Mouse (Mus musculus) limb, embryonic 11.5 days (tissue): ENCODE data around the gene Tenm3. TPM values are rescaled to one million over a fixed set of nuclear protein-coding genes. Genes with fewer than 3 reads are reported as not detected.

Experiments used
- ATAC-seq: fragments of 200-750 bp; cut with Nextera tagmentation; 2 replicates; pipeline ENCODE4 v1.8.0; 2017; ENCODE audit warnings: low read depth; ENCODE audit not compliant: insufficient number of reproducible peaks, low FRiP score, low TSS enrichment
- DNase-seq: peaks from one replicate; pipeline ENCODE4 v3.0.0-alpha.2; 2015; ENCODE audit warnings: low spot score
- H3K27ac ChIP-seq: fragments of 300-500 bp; sonication (generic); replicated peaks from 2 replicates; pipeline ENCODE4 v1.5.1; 2014; ENCODE audit warnings: low read depth, mild to moderate bottlenecking, low read length
- H3K27me3 ChIP-seq: fragments of 300-500 bp; sonication (generic); 2 replicates; pipeline ENCODE4 v1.6.1; 2014; ENCODE audit warnings: mild to moderate bottlenecking, low read length, mixed read lengths; ENCODE audit not compliant: control insufficient read depth, insufficient read depth
- H3K36me3 ChIP-seq: fragments of 300-500 bp; sonication (generic); 2 replicates; pipeline ENCODE4 v1.6.1; 2014; ENCODE audit warnings: mild to moderate bottlenecking, low read length, moderate library complexity, mixed read lengths; ENCODE audit not compliant: control insufficient read depth, insufficient read depth
- H3K4me1 ChIP-seq: fragments of 300-500 bp; sonication (generic); 2 replicates; pipeline ENCODE4 v1.6.1; 2014; ENCODE audit warnings: low read length, mixed read lengths; ENCODE audit not compliant: control insufficient read depth, insufficient read depth
- H3K4me2 ChIP-seq: fragments of 300-500 bp; sonication (generic); 2 replicates; pipeline ENCODE4 v1.6.1; 2014; ENCODE audit warnings: low read depth, mild to moderate bottlenecking, moderate library complexity; ENCODE audit not compliant: severe bottlenecking
- H3K4me3 ChIP-seq: fragments of 300-500 bp; sonication (generic); 2 replicates; pipeline ENCODE4 v1.5.1; 2014; ENCODE audit warnings: low read depth, low read length
- H3K9ac ChIP-seq: fragments of 300-500 bp; sonication (generic); 2 replicates; pipeline ENCODE4 v1.6.1; 2014; ENCODE audit warnings: mild to moderate bottlenecking, low read length
- H3K9me3 ChIP-seq: fragments of 300-500 bp; sonication (generic); 2 replicates; pipeline ENCODE4 v1.6.1; 2016; ENCODE audit warnings: low read length; ENCODE audit not compliant: control insufficient read depth
- WGBS: fragments of 180-500 bp; shearing (Covaris S2); extraction: QIAGEN DNeasy Blood & Tissue Kit; methylation state at CpG from one replicate; pipeline ENCODE4 v1.1.7; 2014; 5-methylcytosine and 5-hydroxymethylcytosine counted together
- polyA plus RNA-seq: library from polyadenylated mRNA; unstranded; fragments of >200 nt; fragmentation: Nextera tagmentation; extraction: Ambion mirVana; gene quantifications from 2 replicates; pipeline ENCODE4 v1.2.1, GENCODE M21; 2014

The Tenm3 gene
- polyA plus RNA-seq, 1 experiment from 2014 or later = 52.1 TPM

DNA sequence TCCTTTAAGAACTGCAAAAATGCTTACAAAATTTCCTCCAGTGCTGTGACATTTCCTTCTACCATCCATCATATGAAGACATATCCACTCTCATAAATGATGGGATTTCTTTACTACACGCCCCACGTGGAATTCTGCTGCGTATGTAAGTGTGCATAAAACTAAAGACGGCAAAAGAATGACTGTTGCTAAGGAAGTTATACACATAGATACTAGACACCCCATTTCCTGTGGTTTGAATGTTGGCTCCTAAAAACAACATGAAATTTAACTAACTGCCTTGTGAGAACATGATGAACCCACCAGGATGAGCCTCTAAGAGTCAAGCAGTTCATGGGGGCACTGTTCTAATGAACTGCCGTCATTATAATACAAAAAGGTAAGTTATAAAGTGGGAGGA, 312.0 kb downstream of the Tenm3 start:
- ATAC-seq (no peak), DNase-seq (no peak)
- H3K4me3 ChIP-seq = no peak overlapping the region
- H3K9ac ChIP-seq = no peak overlapping the region
- H3K36me3 ChIP-seq = no peaks in the 10 kb centered on the region
- no peaks in the 10 kb centered on the region for H3K27me3 ChIP-seq
- H3K9me3 ChIP-seq = no peaks in the 10 kb centered on the region
- H3K4me1 ChIP-seq = no peaks in the 10 kb centered on the region
- 96% methylated on average over 5 of the region's 5 CpGs for WGBS
- H3K27ac ChIP-seq = no peak overlapping the region
- no peak overlapping the region for H3K4me2 ChIP-seq

DNA sequence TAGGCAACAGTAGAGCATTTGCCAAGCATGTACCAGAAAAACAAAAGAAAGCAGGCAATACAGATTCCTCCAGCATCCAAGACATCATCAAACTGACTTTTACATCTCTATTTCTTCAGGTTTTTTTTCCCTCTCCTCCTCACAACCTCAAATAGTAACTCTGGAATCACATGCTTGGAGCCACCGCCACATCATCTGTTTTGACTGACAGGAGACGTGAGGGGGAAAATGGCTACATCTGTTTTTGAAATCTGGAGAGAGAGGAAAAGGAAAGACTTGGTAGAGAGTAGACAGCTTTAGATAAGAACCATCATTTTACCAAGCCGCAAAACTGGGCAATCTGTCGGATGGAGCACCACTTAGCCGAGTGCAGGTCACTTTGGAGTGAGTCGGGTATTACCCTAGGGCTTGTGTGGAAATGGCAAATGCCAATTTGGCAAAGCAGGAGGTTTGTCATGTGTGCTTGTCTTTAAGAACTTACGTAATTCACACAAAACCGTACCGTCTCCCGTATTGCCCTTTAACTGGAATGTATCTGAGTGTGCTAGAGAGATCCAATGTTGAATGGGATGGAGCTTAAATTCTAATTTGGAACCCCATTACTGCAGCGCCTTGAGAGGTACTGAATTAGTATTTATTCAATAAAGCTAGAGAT, 312.7 kb downstream of the Tenm3 start:
- ATAC-seq = no peak
- WGBS = 91% methylated on average over 11 of the region's 11 CpGs
- no peaks in the 10 kb centered on the region for H3K4me1 ChIP-seq
- H3K9ac ChIP-seq = no peak overlapping the region
- DNase-seq = no peak
- no peaks in the 10 kb centered on the region for H3K36me3 ChIP-seq
- no peaks in the 10 kb centered on the region for H3K27me3 ChIP-seq
- no peak overlapping the region for H3K4me3 ChIP-seq
- no peak overlapping the region for H3K27ac ChIP-seq
- H3K9me3 ChIP-seq = no peaks in the 10 kb centered on the region
- no peak overlapping the region for H3K4me2 ChIP-seq

GRCm38 (mm10) chr8:48527418-48527817, 316.3 kb downstream of the Tenm3 start:
- Histone ChIP-seq H3K27me3 (no peaks in the 10 kb centered on the region), H3K4me2 (no peak overlapping the region), H3K4me3 (no peak overlapping the region), H3K4me1 (no peaks in the 10 kb centered on the region), H3K36me3 (no peaks in the 10 kb centered on the region), H3K9me3 (no peaks in the 10 kb centered on the region), H3K27ac (no peak overlapping the region), H3K9ac (no peak overlapping the region)
- no peak for DNase-seq
- ATAC-seq = no peak
- WGBS = 50% methylated on average over 6 of the region's 6 CpGs

GRCm38 (mm10) chr8:48522536-48523123, 321.1 kb downstream of the Tenm3 start:
- no peak for DNase-seq
- WGBS = 93% methylated on average over 4 of the region's 4 CpGs

DNA sequence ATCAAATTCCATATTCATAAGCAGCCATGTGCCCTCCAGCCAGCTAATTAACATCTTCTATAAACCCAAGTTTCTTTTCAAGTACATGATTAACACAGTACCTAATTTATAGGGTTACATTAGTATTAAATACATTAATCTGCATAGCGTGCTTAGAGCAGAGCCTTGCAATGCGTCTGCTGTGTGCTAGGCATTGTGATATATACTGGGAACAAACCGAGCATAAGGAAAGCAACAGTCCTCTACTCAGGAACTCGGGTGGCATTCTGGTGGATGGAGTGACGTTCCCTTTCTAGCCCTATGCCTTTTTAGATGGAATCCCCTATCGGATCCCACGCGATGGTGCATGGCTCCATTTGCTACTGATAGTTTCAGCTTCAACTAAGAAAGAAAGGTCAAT, 321.7 kb downstream of the Tenm3 start:
- no peak overlapping the region for H3K9ac ChIP-seq
- H3K27ac ChIP-seq = no peak overlapping the region
- no peak overlapping the region for H3K4me2 ChIP-seq
- no peaks in the 10 kb centered on the region; the same call in 1 of the 2 replicates for H3K36me3 ChIP-seq
- no peak overlapping the region for H3K4me3 ChIP-seq
- no peaks in the 10 kb centered on the region for H3K4me1 ChIP-seq
- ATAC-seq (no peak), DNase-seq (no peak)
- H3K27me3 ChIP-seq = no peaks in the 10 kb centered on the region
- WGBS = 81% methylated on average over 8 of the region's 8 CpGs
- no peaks in the 10 kb centered on the region for H3K9me3 ChIP-seq

More at GRCm38 (mm10) chr8:48522536-48523123, 321.1 kb downstream of the Tenm3 start:
- H3K27ac ChIP-seq = no peak overlapping the region
- no peak overlapping the region for H3K9ac ChIP-seq
- no peak for ATAC-seq
- H3K36me3 ChIP-seq = no peaks in the 10 kb centered on the region; the same call in 1 of the 2 replicates
- H3K9me3 ChIP-seq = no peaks in the 10 kb centered on the region
- H3K4me1 ChIP-seq = no peaks in the 10 kb centered on the region
- H3K4me2 ChIP-seq = no peak overlapping the region
- H3K4me3 ChIP-seq = no peak overlapping the region
- H3K27me3 ChIP-seq = no peaks in the 10 kb centered on the region

- Histone ChIP-seq H3K27me3 (no peaks in the 10 kb centered on the region), H3K4me2 (no peak overlapping the region), H3K4me1 (no peaks in the 10 kb centered on the region), H3K9me3 (no peaks in the 10 kb centered on the region), H3K9ac (no peak overlapping the region), H3K4me3 (no peak overlapping the region), H3K36me3 (no peaks in the 10 kb centered on the region; the same call in 1 of the 2 replicates), H3K27ac (no peak overlapping the region)
- no peak for DNase-seq
- ATAC-seq = no peak
These were observed 326.3 kb downstream of the Tenm3 start for GRCm38 (mm10) chr8:48517431-48517830.

DNA sequence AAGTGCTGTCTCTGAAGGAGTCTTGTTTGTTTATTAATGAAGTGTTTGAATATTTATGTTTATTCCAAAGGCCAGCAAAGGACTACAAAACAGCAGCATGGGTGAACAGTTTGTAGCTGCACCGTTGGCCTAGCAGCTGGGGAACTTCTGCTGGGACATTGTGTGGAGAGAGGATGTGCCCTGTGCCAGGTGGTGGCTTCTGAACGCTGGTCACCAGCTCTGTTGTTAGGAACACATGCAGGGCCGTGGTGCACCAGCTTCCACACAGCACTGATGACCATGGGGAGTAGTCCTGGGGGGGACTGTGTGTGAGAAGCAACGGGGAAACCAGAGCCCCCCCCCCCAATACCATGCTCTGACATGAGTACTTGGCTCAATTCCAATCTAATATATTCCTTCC, 329.5 kb downstream of the Tenm3 start:
- Histone ChIP-seq H3K27me3 (no peaks in the 10 kb centered on the region), H3K4me1 (peaks cover 2% of the 10 kb centered on the region), H3K4me2 (no peak overlapping the region), H3K4me3 (no peak overlapping the region), H3K9me3 (no peaks in the 10 kb centered on the region), H3K36me3 (no peaks in the 10 kb centered on the region), H3K27ac (no peak overlapping the region), H3K9ac (no peak overlapping the region)
- ATAC-seq (no peak), DNase-seq (no peak)
- 87% methylated on average over 4 of the region's 4 CpGs for WGBS

- Histone ChIP-seq H3K27me3 (no peaks in the 10 kb centered on the region), H3K9ac (no peak overlapping the region), H3K27ac (no peak overlapping the region), H3K36me3 (no peaks in the 10 kb centered on the region), H3K4me3 (no peak overlapping the region), H3K4me1 (peaks cover 6% of the 10 kb centered on the region), H3K4me2 (no peak overlapping the region), H3K9me3 (no peaks in the 10 kb centered on the region)
- 90% methylated on average over 7 of the region's 7 CpGs for WGBS
- no peak for ATAC-seq
- DNase-seq = no peak
These were observed 329.9 kb downstream of the Tenm3 start for GRCm38 (mm10) chr8:48513801-48514200.

- no peaks in the 10 kb centered on the region for H3K9me3 ChIP-seq
- no peak overlapping the region for H3K4me3 ChIP-seq
- ATAC-seq (no peak), DNase-seq (no peak)
- H3K4me2 ChIP-seq = no peak overlapping the region
- H3K27me3 ChIP-seq = no peaks in the 10 kb centered on the region
- H3K9ac ChIP-seq = no peak overlapping the region
- H3K4me1 ChIP-seq = peaks cover 14% of the 10 kb centered on the region
- no peaks in the 10 kb centered on the region for H3K36me3 ChIP-seq
- whole genome bisulfite sequencing = 92% methylated on average over 12 of the region's 12 CpGs
- H3K27ac ChIP-seq = no peak overlapping the region
These were observed 332.2 kb downstream of the Tenm3 start for GRCm38 (mm10) chr8:48511546-48511945.
